Mouse (Mus musculus) C2C12 (cell line): ENCODE results near the gene Slc29a1.

ENCODE experiments used
- CTCF ChIP-seq: IDR thresholded peaks from one replicate; pipeline ENCODE4 v1.5.1; 2011; ENCODE audit not compliant: control insufficient read depth, insufficient read depth, insufficient read length
- FOSL1 ChIP-seq: IDR thresholded peaks from one replicate; pipeline ENCODE4 v1.8.0; 2011; ENCODE audit warnings: mild to moderate bottlenecking, low read length; ENCODE audit not compliant: poor library complexity, insufficient read depth, severe bottlenecking
- MAX ChIP-seq: IDR thresholded peaks from one replicate; pipeline ENCODE4 v1.6.1; 2011; ENCODE audit warnings: mild to moderate bottlenecking, control low read depth
- MYOD1 ChIP-seq: IDR thresholded peaks from one replicate; pipeline ENCODE4 v1.6.1; 2011; ENCODE audit warnings: low read depth; ENCODE audit not compliant: control insufficient read depth, insufficient read length
- MYOG ChIP-seq: IDR thresholded peaks from one replicate; pipeline ENCODE4 v1.6.1; 2011; ENCODE audit not compliant: control insufficient read depth, insufficient read length; ENCODE audit errors: extremely low read depth
- USF1 ChIP-seq: IDR thresholded peaks from one replicate; pipeline ENCODE4 v1.6.1; 2011; ENCODE audit warnings: low read depth, mild to moderate bottlenecking, control low read depth, moderate library complexity

DNA sequence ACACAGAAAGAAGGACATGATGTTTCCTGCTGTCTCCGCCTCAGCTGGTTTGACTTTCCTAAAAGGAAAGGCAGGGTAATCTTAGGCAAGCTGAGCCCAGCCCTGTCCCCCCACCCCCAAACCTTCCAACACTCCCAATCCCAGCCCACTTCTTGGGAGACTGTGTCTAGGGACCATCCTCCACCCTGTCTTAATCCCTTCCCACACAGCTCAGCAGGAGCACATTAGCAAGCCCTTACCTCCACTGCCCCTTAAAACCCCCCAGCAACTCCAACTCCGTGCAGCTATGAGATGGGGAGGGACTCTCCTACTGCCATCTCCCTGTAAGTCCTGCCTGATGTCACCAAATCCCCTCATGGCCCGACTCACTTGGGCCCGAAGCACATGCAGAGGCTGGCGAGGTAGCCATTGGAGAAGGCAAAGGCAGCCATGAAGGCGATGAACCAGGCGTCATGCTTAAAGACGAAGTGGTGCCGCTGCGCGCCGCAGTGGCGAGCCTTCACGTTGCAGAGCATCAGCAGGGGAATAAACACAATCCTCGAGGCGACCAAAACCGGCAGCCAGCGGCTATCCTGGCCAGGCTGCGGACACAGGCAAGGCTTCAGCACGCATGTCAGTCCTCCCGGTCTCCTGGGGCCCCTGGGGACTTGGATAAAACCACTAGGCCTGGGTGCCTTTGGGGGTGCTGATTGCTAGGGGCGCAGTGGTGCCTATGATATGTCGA lies 13.5 kb downstream of the Slc29a1 start:
- TF ChIP-seq CTCF (no peak), MYOD1 (no peak), MYOG (no peak), MAX (no peak), USF1 (no peak), FOSL1 (no peak)
